Mouse (Mus musculus): ENCODE data around the gene Gm10273. TPM values are rescaled to one million over a fixed set of nuclear protein-coding genes. Genes with fewer than 3 reads are reported as not detected.

Gm10273 gene
- polyA plus RNA-seq (2015; fragmentation: Nextera tagmentation; extraction: Ambion mirVana): 6.2 and 8.6 TPM in 2 replicates

DNA sequence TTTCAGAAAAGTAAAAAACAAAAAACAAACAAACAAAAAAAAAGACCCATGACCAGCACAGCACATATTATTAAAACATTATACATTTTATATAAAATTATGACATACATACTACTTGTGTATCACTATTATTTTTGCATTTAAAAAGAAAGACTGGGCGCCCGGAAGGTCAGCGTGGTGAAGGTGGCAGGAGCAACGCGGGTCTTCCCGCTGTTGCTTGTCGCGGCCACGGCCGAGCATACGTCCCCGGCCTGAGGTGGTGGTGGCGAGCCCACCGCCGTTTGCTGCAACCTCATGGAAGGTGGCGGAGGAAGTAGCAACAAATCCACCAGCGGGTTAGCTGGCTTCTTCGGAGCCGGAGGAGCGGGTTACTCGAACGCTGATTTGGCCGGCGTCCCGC, at the start of gene Gm10273:
Gene Gm10273 (plus strand): TSS at position 172 of the 400 bp plus-strand sequence.

DNA sequence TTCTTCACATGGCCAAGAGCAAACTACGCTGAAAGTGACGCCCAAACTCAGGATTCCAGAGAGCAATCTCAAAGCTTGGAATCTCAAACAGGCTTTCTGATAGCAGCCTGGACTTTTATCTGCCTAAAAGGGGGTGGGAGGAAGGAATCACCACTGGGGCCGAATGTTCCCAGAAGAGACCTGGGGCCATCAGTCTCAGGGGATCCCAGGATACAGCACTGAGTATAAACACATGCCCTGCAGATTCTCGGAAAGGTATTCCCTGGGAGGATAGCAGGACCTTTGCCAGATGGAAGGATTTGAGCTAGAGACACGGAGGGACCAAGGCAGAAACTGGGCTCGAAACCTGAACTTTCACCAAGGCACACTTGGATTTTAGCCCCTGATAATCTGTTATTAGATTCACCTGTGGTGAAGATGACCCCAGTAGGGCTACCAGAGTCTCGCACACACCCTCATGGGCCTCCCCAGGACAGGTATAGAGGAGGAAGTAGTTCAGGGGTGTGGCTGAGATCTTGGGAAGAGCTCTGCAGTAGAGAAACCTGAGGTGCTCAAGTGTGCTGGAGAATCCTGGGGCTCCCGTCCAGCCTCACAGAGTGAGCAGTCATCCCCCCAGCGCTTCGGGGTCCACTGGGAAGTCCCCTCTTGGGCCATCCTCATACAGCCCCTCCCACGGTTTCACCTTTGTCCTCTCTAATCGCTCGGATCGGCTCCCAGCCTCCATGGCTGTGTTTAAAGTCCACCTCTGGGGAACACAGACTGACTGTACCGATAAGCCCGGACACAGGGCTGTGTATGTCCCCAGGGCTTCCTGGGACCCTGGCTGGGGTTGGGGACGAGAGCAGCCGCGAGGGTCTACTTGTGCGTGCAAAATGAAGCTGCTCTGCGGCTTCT, 7.7 kb downstream of the Gm10273 start, which contains the start of gene Pla2g12b:
Gene Pla2g12b (plus strand): TSS at position 762 of the 894 bp plus-strand sequence.

DNA sequence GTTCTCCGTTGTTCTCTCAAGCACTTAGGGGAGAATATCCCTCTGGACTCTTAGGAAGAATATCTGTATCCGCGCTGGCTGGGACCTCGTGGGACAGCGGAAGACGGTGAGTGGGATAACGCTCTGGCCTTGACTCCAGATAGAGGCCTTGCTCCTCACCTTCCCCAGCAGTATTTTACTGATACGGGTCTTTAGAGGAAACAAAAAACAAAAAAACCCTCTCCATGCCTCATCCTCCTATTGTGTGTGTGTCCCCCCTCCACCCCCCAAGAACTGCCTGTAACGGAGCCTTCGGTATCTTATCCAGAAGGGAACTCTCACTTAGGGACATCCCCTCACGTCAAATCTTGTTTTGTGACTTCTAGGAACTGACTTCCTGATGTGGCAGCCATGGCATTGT, 46.3 kb downstream of the Gm10273 start, which contains the start of gene Oit3:
Gene Oit3 (minus strand): TSS at position 44 of the 400 bp plus-strand sequence.

Other genes with a start within 250 kb of the Gm10273 start
- 36.7 and 66.2 TPM in 2 replicates for gene Sept10, start 173.8 kb upstream of the Gm10273 start, polyA plus RNA-seq (2015; fragmentation: Nextera tagmentation; extraction: Ambion mirVana)
- 7.0 and 8.5 TPM in 2 replicates for gene Sowahc, start 173.7 kb upstream of the Gm10273 start, polyA plus RNA-seq (2015; fragmentation: Nextera tagmentation; extraction: Ambion mirVana)
- 21.5 and 26.7 TPM in 2 replicates for gene P4ha1, start 72.3 kb upstream of the Gm10273 start, polyA plus RNA-seq (2015; fragmentation: Nextera tagmentation; extraction: Ambion mirVana)
- 1.5 and 2.1 TPM in 2 replicates for gene Pla2g12b, start 8.0 kb downstream of the Gm10273 start, polyA plus RNA-seq (2015; fragmentation: Nextera tagmentation; extraction: Ambion mirVana)
- gene Oit3, start 46.1 kb downstream of the Gm10273 start, polyA plus RNA-seq (2015; fragmentation: Nextera tagmentation; extraction: Ambion mirVana): 3.7 and 11.9 TPM in 2 replicates
- not detected in 2 replicates for gene Gm10322, start 220.4 kb downstream of the Gm10273 start, polyA plus RNA-seq (2015; fragmentation: Nextera tagmentation; extraction: Ambion mirVana)
- gene Mcu, start 221.1 kb downstream of the Gm10273 start, polyA plus RNA-seq (2015; fragmentation: Nextera tagmentation; extraction: Ambion mirVana): 15.0 and 27.2 TPM in 2 replicates

All from adrenal gland, postnatal 0 days (tissue).